Mouse (Mus musculus) ES-E14 (cell line): ENCODE data around the gene Gm36210. TPM values are rescaled to one million over a fixed set of nuclear protein-coding genes. Genes with fewer than 3 reads are reported as not detected.
"Not testable (repeated sequence)": the region's sequence is repeated elsewhere in the genome, so short reads cannot be mapped to it uniquely, and the experiment has no call there.

ENCODE experiments used
- DNase-seq: peaks from one replicate; pipeline ENCODE4 v3.0.0-alpha.2; 2013; ENCODE audit warnings: low read depth, low spot score
- H3K27ac ChIP-seq: 2 replicates; pipeline ENCODE4 v1.5.1; 2012; ENCODE audit warnings: low read depth, mild to moderate bottlenecking, low read length, moderate library complexity, mixed read lengths; ENCODE audit not compliant: poor library complexity, insufficient read depth, severe bottlenecking
- H3K36me3 ChIP-seq: 2 replicates; pipeline ENCODE4 v1.6.1; 2012; ENCODE audit warnings: mild to moderate bottlenecking, low read length, moderate library complexity, mixed read lengths; ENCODE audit not compliant: control insufficient read depth, poor library complexity, insufficient read depth, severe bottlenecking
- H3K4me1 ChIP-seq, 2 experiments: fragments of 150-350 bp in 1 of 2; sonication (generic) in 1 of 2; 2 replicates each; pipeline ENCODE4 v1.6.1; 2012; ENCODE audit warnings: low read length in 2 of 2, mild to moderate bottlenecking in 1 of 2, mixed read lengths in 1 of 2; ENCODE audit not compliant: control insufficient read depth in 2 of 2, insufficient read depth in 2 of 2, poor library complexity in 1 of 2
- H3K4me3 ChIP-seq, 2 experiments: fragments of 150-350 bp in 1 of 2; sonication (generic) in 1 of 2; 2 replicates each; pipeline ENCODE4 v1.5.1; 2012; ENCODE audit warnings: low read length in 2 of 2, low read depth in 1 of 2, mild to moderate bottlenecking in 1 of 2, mixed read lengths in 1 of 2; ENCODE audit not compliant: insufficient read depth in 1 of 2, poor library complexity in 1 of 2, severe bottlenecking in 1 of 2
- H3K9ac ChIP-seq: 2 replicates; pipeline ENCODE4 v1.6.1; 2012; ENCODE audit warnings: low read depth, mild to moderate bottlenecking, low read length, mixed read lengths; ENCODE audit not compliant: poor library complexity, insufficient read depth, severe bottlenecking
- H3K9me3 ChIP-seq: fragments of 150-350 bp; sonication (generic); 2 replicates; pipeline ENCODE4 v1.6.1; 2012; ENCODE audit warnings: low read depth, mild to moderate bottlenecking, low read length; ENCODE audit not compliant: control insufficient read depth, insufficient read depth
- CHD2 ChIP-seq: IDR thresholded peaks from 2 replicates; pipeline ENCODE4 v1.6.1; 2014; ENCODE audit warnings: mild to moderate bottlenecking, low read depth, low read length, inconsistent platforms
- HCFC1 ChIP-seq: IDR thresholded peaks from 2 replicates; pipeline ENCODE4 v1.6.1; 2012; ENCODE audit warnings: low read length, inconsistent platforms, borderline replicate concordance; ENCODE audit not compliant: insufficient read depth
- MAFK ChIP-seq: IDR thresholded peaks from 2 replicates; pipeline ENCODE4 v1.6.1; 2014; ENCODE audit warnings: mild to moderate bottlenecking, low read depth, low read length, inconsistent platforms; ENCODE audit not compliant: insufficient read depth
- ZC3H11A ChIP-seq: IDR thresholded peaks from 2 replicates; pipeline ENCODE4 v1.6.1; 2012; ENCODE audit warnings: low read depth, mild to moderate bottlenecking, inconsistent platforms, low read length, borderline replicate concordance
- ZNF384 ChIP-seq: IDR thresholded peaks from 2 replicates; pipeline ENCODE4 v1.6.1; 2012; ENCODE audit warnings: low read depth, low read length, inconsistent platforms
- in situ Hi-C, 2 experiments: fragments of 600-800 bp; cut with MboI; formaldehyde crosslinking; loops; one replicate each; pipeline ENCODE4 v1.15.1; 2025; ENCODE audit warnings: low sequenced_read_pairs in 2 of 2, inconsistent platforms in 1 of 2; ENCODE audit not compliant: unreplicated experiment in 2 of 2
- total RNA-seq: library from RNA; depleted of rRNA; stranded (reverse); fragments of 300-350 nt; gene quantifications from 2 replicates; pipeline ENCODE4 v1.2.3, GENCODE M21; 2012

Gene Gm36210
- total RNA-seq, 1 experiment = 2.2 TPM

DNA sequence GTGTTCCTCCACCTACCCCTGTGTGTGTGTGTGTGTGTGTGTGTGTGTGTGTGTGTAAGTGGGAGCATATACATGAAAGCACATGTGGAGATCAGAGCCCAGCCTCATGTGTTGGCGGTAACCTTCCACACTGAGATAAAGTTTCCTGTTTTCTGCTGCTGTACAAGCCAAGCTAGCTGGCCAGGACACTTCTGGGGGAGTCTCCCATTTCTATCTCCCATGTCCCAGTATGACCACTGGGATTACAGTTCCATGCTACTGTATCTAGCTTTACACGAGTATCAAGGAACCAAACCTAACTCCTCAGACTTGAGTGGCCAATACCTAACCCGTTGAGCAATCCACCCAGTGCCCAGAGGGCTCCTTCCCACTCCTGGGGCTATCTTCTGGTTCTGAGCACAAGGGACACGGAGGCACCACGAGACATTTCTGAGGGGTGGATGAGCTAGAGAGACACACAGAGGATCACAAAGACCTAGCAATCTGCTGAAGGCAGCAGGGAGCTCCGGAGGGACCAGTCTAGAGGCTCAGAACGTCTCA, 42.7 kb downstream of the Gm36210 start:
- in situ Hi-C loops = no loop called here
- TF ChIP-seq ZC3H11A = no peak
- TF ChIP-seq HCFC1 = no peak
- no peak for TF ChIP-seq MAFK
- no peak for TF ChIP-seq CHD2
- no peak for TF ChIP-seq ZNF384
- Histone ChIP-seq H3K4me1 (peaks cover 6 to 7% of the 10 kb centered on the region in 2 experiments; a peak in 3 of 4 replicates), H3K9me3 (no peaks in the 10 kb centered on the region), H3K27ac (no peak overlapping the region), H3K4me3 (no peak overlapping the region), H3K36me3 (no peaks in the 10 kb centered on the region), H3K9ac (no peak overlapping the region)
- no peak for DNase-seq

DNA sequence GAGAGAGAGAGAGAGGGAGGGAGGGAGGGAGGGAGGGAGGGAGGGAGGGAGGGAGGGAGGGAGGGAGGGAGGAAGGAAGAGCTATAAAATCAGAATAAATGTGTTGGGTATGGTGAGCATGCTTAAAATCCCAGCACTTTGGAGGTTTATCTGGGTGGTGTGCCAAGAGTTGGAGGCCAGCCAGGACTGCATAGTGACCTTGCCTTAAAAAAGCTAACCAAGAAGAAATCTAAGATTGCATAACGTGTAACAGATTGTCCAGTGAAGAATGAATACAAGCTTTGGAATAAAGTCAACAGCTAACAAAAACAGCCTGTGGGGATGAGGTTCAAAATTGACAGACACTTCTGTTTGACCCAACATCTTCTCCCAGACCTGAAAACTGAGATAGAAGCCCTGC, 43.3 kb downstream of the Gm36210 start:
- Histone ChIP-seq H3K4me3 (no peak overlapping the region), H3K9ac (no peak overlapping the region), H3K36me3 (no peaks in the 10 kb centered on the region), H3K27ac (no peak overlapping the region), H3K4me1 (peaks cover 6 to 7% of the 10 kb centered on the region in 2 experiments; a peak in 3 of 4 replicates), H3K9me3 (no peaks in the 10 kb centered on the region)
- TF ChIP-seq CHD2 (no peak), ZC3H11A (no peak), ZNF384 (no peak), HCFC1 (no peak), MAFK (no peak)
- no peak for DNase-seq
- in situ Hi-C loops = no loop called here

DNA sequence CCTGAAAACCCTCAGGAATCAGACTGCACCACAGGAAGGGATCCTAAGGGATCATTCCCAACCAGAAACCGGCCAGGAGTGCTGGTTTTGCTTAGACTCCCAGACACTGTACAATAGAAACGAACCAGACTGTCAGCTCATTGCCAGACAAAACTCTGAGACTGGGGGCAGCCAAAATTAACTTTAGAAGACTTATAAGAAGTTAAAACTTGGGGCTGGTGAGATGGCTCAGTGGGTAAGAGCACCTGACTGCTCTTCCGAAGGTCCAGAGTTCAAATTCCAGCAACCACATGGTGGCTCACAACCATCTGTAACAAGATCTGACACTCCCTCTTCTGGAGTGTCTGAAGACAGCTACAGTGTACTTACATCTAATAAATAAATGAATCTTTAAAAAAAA, 45.4 kb downstream of the Gm36210 start:
- H3K4me1 ChIP-seq, in situ Hi-C loops, H3K4me3 ChIP-seq, H3K36me3 ChIP-seq, H3K9ac ChIP-seq, H3K27ac ChIP-seq, DNase-seq, H3K9me3 ChIP-seq: not testable (repeated sequence)

DNA sequence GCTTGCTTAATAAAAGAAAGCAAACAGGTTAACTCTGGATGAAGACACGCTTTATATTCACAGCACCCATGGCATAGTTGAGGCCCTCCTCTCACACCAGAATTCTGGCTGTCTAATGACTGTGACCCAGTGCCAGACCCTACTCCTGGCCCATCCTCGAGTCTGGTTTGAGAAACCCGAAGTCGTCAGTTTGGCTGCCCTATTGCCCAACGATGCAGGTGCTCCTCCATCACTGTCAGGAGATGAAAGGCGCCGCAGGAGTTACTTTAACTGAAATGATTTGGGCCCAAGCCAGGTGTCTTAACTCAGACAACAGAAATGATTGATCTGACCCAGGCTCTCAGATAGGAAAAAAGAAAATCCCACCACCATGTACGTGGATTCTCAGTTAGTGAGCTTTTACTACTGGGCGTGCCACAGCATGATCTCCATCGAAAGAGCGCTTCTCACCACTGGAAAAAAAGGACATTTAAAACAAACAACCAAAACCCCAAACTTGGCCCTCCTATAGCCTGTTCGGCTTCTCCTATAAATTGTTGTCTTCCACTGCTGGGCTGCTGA, 46.8 kb downstream of the Gm36210 start:
- H3K36me3 ChIP-seq = no peaks in the 10 kb centered on the region
- H3K27ac ChIP-seq = no peak overlapping the region
- H3K9ac ChIP-seq = no peak overlapping the region
- H3K4me1 ChIP-seq = 0 out of 4 replicates have a peak, but pooled peaks cover 0 to 2% of the 10 kb centered on the region in 2 experiments
- TF ChIP-seq ZC3H11A (no peak), ZNF384 (no peak), MAFK (no peak), CHD2 (no peak), HCFC1 (no peak)
- no peaks in the 10 kb centered on the region for H3K9me3 ChIP-seq
- no peak for DNase-seq
- in situ Hi-C loops = no loop called here
- H3K4me3 ChIP-seq = no peak overlapping the region

DNA sequence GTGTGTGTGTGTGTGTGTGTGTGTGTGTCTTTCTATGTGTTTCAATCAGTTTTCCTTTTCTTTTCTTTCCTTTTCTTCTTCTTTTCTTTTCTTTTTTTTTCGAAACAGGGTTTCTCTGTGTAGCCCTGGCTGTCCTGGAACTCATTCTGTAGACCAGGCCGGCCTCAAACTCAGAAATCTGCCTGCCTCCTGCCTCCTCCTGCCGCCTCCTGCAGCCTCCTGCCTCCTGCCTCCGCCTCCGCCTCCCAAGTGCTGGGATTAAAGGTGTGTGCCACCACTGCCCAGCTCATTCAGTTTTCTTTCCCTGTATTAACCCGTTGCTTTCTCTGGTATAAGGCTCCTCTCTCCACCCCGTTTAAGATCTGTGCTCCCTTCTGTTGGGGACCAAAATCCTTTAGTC, 49.0 kb downstream of the Gm36210 start:
- no peak for TF ChIP-seq HCFC1
- TF ChIP-seq ZC3H11A = no peak
- no peak for TF ChIP-seq CHD2
- TF ChIP-seq MAFK = no peak
- TF ChIP-seq ZNF384 = no peak
- DNase-seq = no peak
- Histone ChIP-seq H3K9me3 (no peaks in the 10 kb centered on the region), H3K4me1 (0 out of 4 replicates have a peak, but pooled peaks cover 0 to 2% of the 10 kb centered on the region in 2 experiments), H3K36me3 (no peaks in the 10 kb centered on the region), H3K27ac (no peak overlapping the region), H3K4me3 (no peak overlapping the region), H3K9ac (no peak overlapping the region)
- in situ Hi-C loops = no loop called here
